Mouse (Mus musculus) c-Kit-positive CD71-positive TER-119-positive erythroid progenitor cells, embryonic 14.5 days (primary cell): ENCODE measurements around the gene Lrrk1.

Experiments used
- DNase-seq: peaks from one replicate; pipeline ENCODE4 v3.0.0-alpha.2; 2013; ENCODE audit warnings: low spot score

Gene Lrrk1

DNA sequence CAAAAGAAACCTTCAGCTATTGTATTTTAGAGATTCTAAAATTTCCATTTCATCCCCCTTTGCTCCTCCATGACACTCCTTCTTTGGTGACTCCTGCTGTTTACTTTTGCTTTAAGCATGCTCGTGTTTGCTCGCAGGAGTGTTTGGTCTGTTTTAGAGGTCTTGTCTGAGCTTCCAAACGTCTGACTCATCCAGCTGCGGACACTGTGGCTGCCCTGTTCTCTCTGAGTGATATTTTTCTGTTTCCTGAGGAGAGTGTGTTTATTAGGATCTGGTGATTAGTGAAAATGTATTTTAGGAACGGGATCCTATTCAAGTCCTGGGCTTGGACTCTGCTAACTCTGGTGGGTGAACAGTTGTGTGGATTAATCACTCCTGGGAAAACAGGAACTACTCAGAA, 48.5 kb downstream of the Lrrk1 start:
- DNase-seq = no peak

DNA sequence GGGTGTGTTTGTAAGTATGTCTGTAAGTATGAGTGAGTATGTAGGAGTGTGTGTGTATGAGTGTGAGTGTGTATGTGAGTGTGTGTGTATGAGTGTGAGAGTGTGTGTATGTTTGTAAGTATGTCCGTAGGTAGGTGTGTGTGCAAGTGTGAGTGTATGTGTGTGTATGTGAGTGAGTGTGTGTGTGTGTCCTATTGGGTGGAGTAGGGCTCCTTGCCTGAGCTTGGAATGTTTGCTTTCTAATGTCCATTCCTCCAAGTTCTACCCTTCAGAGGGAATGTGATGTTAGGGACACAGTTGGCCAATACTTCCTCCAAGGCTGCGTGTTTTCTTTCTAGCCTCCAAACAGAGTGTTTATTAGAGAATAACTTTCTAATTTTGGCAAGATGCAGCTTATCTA, 51.2 kb downstream of the Lrrk1 start:
- no peak for DNase-seq

DNA sequence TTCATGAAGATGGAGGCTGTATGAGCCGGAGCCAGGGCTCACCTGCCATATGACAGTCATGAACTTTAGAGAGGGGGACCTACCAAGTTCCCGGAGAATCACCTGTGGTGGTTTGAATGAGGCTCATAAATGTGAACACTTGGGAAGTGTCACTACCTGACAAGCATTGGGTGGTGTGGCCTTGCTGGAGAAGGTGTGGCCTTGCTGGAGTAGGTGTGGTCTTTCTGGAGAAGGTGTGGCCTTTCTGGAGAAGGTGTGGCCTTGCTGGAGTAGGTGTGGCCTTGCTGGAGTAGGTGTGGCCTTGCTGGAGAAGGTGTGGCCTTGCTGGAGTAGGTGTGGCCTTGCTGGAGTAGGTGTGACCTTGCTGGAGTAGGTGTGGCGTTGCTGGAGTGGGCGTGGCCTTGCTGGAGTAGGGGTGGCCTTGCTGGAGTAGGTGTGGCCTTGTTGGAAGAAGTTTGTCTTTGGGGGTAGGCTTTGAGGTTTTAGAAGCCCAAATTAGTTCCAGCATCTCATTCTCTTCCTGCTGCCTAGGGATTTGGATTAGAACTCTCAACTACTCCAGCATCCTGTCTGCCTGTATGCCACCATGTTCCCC, 54.1 kb downstream of the Lrrk1 start:
- peak; percentile 45 for DNase-seq

DNA sequence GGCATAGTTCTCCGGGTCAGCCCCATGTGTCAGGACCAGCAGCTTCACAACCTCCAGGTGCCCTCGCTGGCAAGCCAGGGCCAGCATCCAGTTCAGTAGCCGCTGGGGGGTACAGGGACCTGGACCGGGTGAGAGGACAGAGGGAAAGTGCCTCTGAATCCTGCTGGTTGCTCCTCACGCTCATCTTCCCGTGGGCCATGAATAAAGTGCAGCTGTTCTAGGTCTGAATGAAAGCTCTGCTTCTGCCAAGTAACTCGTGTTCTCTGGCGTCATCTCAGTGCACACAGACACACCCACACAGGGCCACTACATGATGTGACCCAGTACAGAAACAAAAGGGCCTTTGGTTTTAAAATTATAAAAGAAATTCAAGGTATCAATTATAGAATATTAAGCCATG, 55.8 kb downstream of the Lrrk1 start:
- no peak for DNase-seq

DNA sequence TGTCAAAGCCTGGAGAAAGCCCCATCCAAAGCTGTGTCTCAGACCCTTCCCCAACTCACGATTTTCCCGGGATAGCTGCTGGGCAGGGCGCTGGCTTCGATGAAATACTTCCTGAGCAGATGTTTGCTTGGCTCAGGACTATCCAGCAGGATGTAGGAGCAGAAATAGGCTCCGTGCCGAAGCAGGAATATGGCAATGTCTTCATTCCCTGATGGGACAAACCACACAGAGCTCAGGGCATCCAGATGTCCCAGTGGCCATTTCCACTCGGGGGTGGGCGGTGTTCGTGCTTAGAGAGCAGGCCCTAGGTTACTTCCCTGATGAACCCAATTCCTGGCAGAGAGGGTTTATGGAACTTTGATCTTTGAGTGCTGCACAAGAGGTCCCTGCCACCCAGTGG, 57.5 kb downstream of the Lrrk1 start:
- no peak for DNase-seq

- DNase-seq = no peak
Measured at GRCm38 (mm10) chr7:66327516-66327915, 60.6 kb downstream of the Lrrk1 start.

DNA sequence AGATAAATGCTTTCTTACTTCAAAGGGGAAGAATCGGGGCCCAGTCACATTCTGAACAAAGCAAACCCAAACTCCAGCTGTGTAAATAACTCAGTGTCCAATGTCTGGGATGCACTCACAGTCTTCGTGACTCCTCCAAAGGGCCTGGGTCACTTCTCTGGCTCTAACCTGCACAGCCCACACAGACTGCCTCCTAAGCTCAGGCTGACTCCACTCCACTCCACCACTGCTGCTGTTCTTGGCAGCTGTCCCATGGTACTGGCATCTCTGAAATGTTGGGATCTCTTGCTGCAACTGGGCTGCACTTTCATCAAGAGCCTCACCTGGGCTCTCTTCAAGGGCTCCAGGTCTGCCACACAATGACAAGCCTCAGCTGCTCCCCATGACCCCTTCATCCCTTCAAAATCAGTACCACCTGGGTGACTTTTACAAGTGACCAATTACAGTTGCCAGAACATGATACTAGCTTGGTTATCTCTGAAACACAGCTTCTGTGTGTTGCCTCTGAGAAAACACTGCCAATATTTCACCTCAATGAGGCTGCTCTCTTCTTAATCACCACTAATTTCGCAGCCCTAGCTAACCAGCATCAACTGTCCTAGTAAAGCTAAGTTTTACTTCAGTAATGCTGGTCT, 62.6 kb downstream of the Lrrk1 start:
- DNase-seq = no peak

- no peak for DNase-seq
Measured at GRCm38 (mm10) chr7:66323252-66324015, 64.7 kb downstream of the Lrrk1 start.

DNA sequence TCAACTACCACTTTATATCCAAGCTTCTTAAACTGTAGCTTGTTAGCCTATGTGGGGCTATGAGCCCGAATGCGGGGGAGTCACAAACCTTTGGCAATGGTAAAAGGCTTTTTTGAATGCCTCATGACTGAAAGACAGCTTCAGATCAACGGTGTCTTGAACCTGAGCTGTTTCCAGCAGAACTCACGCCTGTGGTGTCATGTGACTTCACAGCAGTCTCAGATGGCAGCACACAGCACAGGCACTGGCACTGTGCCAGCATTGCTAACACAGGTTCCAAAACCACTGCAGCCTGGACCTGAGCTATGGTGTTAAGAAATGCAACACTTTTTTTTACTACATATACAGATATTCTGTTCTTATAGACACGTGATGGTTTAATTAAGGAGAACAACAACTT, 67.2 kb downstream of the Lrrk1 start:
- no peak for DNase-seq

GRCm38 (mm10) chr7:66318147-66318546, 70.0 kb downstream of the Lrrk1 start:
- DNase-seq = no peak

DNA sequence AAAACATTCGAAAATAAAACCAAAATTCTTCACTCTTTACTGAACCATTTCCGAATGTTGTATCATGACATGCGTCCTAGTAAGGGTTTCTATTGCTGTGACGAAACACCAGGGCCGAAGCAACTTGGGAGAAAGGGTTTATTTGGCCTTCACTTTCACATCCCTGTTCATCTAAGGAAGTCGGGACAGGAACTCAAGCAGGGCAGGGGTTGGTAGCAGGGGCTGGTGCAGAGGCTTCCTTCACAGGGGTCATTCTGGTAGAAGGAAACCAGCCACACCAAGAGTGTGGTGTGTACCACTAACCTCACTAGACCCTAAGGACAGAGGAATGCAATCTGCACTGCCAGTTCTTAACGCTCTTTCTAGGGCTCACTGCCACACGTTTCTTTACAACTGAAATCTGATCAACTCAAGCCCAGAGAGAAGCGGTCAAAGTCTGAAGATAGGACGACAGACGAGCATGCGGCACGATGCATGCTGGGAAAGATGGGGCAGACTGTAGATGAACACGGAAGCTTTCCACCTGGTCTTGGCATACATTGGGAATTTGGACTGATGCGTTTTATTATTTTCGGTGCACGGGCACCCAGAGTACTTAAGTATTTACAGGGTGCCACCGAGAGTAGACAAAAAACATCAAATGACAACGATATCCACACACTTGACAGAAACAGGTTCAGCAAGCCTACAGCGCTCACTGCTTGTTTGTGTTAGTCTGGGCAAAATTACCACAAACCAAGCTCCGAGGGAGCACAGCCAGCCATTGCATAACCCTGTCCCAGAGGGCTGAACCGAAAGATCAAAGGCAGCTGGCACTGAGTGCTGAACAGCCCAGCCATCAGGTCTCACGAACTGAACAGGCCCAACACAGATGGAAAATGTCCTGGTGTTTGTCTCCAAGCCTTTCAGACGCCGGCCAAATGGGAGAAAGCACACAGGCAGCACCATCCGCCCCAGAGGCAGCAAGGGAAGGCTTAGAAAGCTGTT, 77.2 kb downstream of the Lrrk1 start:
- no peak for DNase-seq

- DNase-seq = peak; percentile 65
Measured at GRCm38 (mm10) chr7:66309950-66310669, 78.0 kb downstream of the Lrrk1 start.

DNA sequence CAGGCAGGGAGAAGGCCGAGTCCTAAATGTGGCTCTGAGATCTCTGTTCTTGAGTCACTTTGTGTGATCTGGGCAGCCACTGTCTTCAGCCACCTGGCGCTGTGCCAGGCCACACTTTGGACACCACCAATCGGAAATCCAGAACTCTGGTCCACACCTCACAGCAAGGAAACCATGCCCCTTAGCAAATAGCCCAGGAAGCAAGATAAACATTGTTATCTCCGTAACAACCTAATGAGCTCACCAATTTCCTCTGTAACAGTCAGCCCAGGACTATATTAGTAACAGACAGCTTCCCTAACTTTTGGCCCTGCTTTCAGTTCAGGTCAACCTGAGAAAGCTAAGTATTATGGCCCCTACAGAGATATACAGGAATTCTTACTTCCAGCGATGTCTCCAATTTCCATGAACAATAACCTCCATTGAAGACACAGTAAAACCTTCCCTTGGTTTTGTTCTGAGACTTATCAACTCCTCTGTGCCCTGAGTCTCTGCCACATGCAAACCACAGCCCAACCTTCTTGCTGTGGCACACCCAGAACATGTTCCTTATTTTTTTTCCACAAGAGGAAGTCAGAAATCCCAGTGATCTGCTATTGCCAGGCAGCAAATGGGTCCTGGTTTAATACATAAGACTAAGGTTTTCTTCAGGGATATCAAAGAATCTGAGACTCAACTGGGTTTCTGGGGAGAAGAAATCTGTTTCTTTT, 78.8 kb downstream of the Lrrk1 start:
- no peak for DNase-seq

GRCm38 (mm10) chr7:66308581-66309239, 79.4 kb downstream of the Lrrk1 start:
- no peak for DNase-seq

DNA sequence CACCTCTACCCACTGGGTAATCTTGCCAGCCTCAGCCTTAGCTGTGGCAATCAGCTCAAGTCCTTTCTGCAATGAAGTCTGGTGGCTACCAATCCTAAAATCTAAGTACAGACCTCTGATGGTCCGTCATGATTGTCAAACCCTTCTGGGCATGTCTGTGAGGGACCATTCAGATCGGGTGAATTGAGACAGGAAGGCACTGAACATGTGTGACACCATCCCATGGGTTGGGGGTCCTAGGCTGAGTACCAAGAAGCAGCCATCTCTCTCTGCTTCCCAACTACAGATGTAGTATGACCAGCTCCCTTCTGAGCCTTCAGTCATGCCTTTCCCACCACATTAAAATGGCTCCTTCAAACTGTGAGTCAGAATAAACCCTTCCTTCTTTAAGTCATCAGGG, 80.4 kb downstream of the Lrrk1 start:
- no peak for DNase-seq

DNA sequence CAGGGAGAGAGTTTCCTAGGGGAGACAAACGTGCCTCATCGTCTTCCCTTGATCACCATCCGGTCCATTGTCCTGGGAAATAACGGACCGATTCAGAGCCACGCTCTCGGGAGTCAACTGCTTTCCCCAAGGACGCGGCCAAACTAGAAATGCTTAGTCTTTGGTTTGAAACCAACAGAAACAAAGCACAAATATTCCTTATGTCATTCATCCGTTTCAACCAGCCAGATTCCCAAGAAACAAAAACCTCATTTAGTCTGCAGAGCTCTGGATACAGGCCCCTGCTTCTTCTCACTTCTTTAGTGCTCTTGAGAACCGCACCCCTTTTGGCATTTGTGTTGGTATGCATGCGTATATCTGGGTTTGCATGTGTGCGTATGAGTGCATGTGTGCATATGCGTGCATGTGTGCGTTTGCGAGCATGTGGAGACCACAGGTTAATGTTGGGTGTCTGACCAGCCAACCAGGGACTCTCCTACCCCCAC, 82.4 kb downstream of the Lrrk1 start:
- no peak for DNase-seq

DNA sequence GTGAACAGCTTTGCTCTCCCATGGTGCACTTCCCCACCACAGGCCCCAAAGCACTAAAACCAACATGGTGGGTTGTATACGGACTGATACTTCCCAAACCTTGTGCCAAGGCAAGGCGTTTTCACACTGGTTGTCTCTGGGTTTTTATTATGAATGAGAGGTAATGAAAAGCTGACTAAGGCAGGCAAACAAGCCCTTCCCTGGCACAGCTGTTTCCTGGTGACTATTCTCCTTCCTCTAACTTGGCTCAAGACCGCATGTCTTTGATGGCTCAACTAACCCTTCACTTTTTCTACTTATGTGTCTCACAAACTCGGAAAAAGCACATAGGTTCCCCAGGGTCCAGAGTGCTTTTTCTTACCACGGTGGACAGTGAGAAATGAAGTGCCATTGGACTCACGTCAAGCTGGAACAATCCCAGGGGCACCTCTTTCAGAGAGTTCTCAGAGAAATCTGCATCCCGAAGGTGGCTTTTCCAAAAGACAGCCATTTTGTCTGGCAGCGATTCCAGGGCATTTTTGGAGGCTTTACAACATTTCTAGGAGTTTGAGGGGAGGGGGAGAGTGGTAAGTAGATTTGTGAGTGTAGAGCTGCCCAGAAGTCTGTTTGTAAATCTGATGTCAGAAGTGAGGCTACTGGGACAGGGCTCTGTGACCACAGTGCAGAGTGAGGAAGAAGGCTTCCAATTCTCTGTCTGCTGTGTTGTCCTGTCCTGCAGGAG, 83.0 kb downstream of the Lrrk1 start:
- DNase-seq = no peak

DNA sequence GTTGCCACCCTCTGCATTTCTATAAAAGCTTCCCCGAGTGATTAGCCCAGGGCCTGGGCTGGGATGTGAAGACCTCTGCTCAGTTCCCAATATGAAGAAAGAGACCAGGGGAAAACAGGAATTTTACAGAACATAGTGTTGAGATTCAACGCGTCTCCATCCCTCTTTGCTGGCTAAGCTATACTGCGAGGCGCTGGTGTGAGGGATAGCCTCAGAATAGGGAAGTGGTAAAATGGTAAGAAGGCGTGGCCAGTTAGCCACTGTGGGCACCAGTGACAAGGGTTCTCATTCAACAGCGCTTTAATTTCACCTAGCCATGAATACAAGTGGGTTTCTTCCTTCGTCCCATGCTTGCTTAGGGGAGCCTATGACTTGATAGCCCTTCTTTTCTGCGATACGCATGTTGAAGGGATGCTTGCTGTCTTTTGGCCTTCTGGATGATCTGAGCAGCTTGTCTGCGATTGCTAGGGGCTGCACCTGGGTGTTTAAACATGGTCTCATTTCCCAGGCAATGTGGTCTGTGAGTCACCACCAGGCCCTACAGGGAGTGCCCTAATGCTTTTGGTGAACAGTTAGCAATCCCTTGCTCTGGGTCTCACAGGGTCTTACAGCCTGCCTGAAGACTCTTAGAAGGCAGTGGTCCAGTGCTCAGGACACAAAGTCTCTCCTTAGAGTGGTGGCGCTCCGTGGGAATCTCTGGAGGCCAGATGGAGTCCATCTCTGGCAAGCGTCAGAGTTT, 84.1 kb downstream of the Lrrk1 start:
- no peak for DNase-seq

- DNase-seq = no peak
Measured at GRCm38 (mm10) chr7:66301486-66301885, 86.7 kb downstream of the Lrrk1 start.
